Mouse (Mus musculus) CH12.LX (cell line): ENCODE data around the gene Irf8. TPM values are rescaled to one million over a fixed set of nuclear protein-coding genes. Genes with fewer than 3 reads are reported as not detected.

Experiments used
- DNase-seq: peaks from one replicate; pipeline ENCODE4 v3.0.0-alpha.2; 2013; ENCODE audit errors: extremely low read depth
- H3K27ac ChIP-seq: 2 replicates; pipeline ENCODE4 v1.5.1; 2012; ENCODE audit warnings: low read depth, mild to moderate bottlenecking, control low read depth, moderate library complexity; ENCODE audit not compliant: insufficient read depth
- H3K27me3 ChIP-seq: replicated peaks from 2 replicates; pipeline ENCODE3; 2012; ENCODE audit warnings: inconsistent platforms
- H3K36me3 ChIP-seq, 2 experiments: replicated peaks in 1 of 2; 2 replicates each; pipeline versions ENCODE3 to v1.6.1; 2012; ENCODE audit warnings: inconsistent platforms in 1 of 2, low read length in 1 of 2, mild to moderate bottlenecking in 1 of 2, mixed read lengths in 1 of 2, moderate library complexity in 1 of 2; ENCODE audit not compliant: control insufficient read depth in 1 of 2, insufficient read depth in 1 of 2
- H3K4me1 ChIP-seq, 2 experiments: 2 replicates each; pipeline ENCODE4 v1.6.1; 2012; ENCODE audit warnings: inconsistent platforms in 1 of 2, moderate library complexity in 1 of 2; ENCODE audit not compliant: insufficient read depth in 2 of 2, control insufficient read depth in 1 of 2
- H3K4me2 ChIP-seq: 2 replicates; pipeline ENCODE4 v1.6.1; 2012; ENCODE audit warnings: low read depth, mild to moderate bottlenecking, control low read depth; ENCODE audit not compliant: poor library complexity, insufficient read depth, severe bottlenecking
- H3K4me3 ChIP-seq, 3 experiments: fragments of 150-350 bp in 1 of 3; sonication (generic) in 1 of 3; replicated peaks in 1 of 3; 2 replicates each; pipeline versions ENCODE3 to v1.5.1; 2011 to 2012; ENCODE audit warnings: low read depth in 2 of 3, low read length in 2 of 3, mild to moderate bottlenecking in 2 of 3, moderate library complexity in 2 of 3, control low read depth in 1 of 3, improper control_type of control experiment in 1 of 3, inconsistent platforms in 1 of 3, mixed read lengths in 1 of 3; ENCODE audit not compliant: poor library complexity in 1 of 3
- H3K79me2 ChIP-seq: replicated peaks from 2 replicates; pipeline ENCODE4 v1.6.1; 2012; ENCODE audit warnings: mild to moderate bottlenecking, moderate library complexity; ENCODE audit not compliant: control insufficient read depth, poor library complexity, insufficient read depth, severe bottlenecking; ENCODE audit errors: extremely low read depth
- H3K9ac ChIP-seq: 2 replicates; pipeline ENCODE4 v1.6.1; 2012; ENCODE audit warnings: low read depth, mild to moderate bottlenecking, control low read depth, moderate library complexity; ENCODE audit not compliant: insufficient read depth
- H3K9me3 ChIP-seq: replicated peaks from 2 replicates; pipeline ENCODE3; 2012; ENCODE audit warnings: low read length, inconsistent platforms, mixed read lengths
- BHLHE40 ChIP-seq: IDR thresholded peaks from 2 replicates; pipeline ENCODE4 v1.6.1; 2011; ENCODE audit warnings: mild to moderate bottlenecking, low read depth, low read length, improper control_type of control experiment
- E2F4 ChIP-seq: IDR thresholded peaks from 2 replicates; pipeline ENCODE4 v1.6.1; 2011; ENCODE audit warnings: low read depth, low read length, improper control_type of control experiment; ENCODE audit not compliant: insufficient replicate concordance
- ELF1 ChIP-seq: IDR thresholded peaks from 2 replicates; pipeline ENCODE4 v1.6.1; 2014; ENCODE audit warnings: low read depth, mild to moderate bottlenecking, inconsistent platforms, low read length, improper control_type of control experiment
- EP300 ChIP-seq: IDR thresholded peaks from 2 replicates; pipeline ENCODE4 v1.6.1; 2011; ENCODE audit warnings: low read length, improper control_type of control experiment
- ETS1 ChIP-seq: conservative IDR thresholded peaks from 2 replicates; pipeline ENCODE4 v1.6.1; 2012; ENCODE audit warnings: low read depth, mild to moderate bottlenecking, inconsistent platforms, low read length, improper control_type of control experiment, moderate library complexity
- GABPA ChIP-seq: IDR thresholded peaks from 2 replicates; pipeline ENCODE4 v1.6.1; 2012; ENCODE audit warnings: low read depth, low read length, improper control_type of control experiment, inconsistent platforms; ENCODE audit not compliant: insufficient replicate concordance
- HCFC1 ChIP-seq: IDR thresholded peaks from 2 replicates; pipeline ENCODE4 v1.6.1; 2012; ENCODE audit warnings: low read depth, mild to moderate bottlenecking, inconsistent platforms, low read length, improper control_type of control experiment
- IRF4 ChIP-seq: IDR thresholded peaks from 2 replicates; pipeline ENCODE4 v1.6.1; 2014; ENCODE audit warnings: low read depth, mild to moderate bottlenecking, inconsistent platforms, low read length, improper control_type of control experiment
- JUND ChIP-seq: conservative IDR thresholded peaks from 2 replicates; pipeline ENCODE4 v1.6.1; 2011; ENCODE audit warnings: low read depth, low read length, improper control_type of control experiment
- KAT2A ChIP-seq: IDR thresholded peaks from 2 replicates; pipeline ENCODE4 v1.6.1; 2012; ENCODE audit warnings: low read length, improper control_type of control experiment, inconsistent platforms; ENCODE audit not compliant: insufficient replicate concordance
- MAX ChIP-seq: IDR thresholded peaks from 2 replicates; pipeline ENCODE4 v1.6.1; 2011; ENCODE audit warnings: low read length, improper control_type of control experiment
- MEF2A ChIP-seq: IDR thresholded peaks from 2 replicates; pipeline ENCODE4 v1.6.1; 2014; ENCODE audit warnings: low read depth, mild to moderate bottlenecking, inconsistent platforms, low read length, improper control_type of control experiment, borderline replicate concordance
- MXI1 ChIP-seq: IDR thresholded peaks from 2 replicates; pipeline ENCODE4 v1.6.1; 2011; ENCODE audit warnings: mild to moderate bottlenecking, low read depth, low read length, improper control_type of control experiment
- MYC ChIP-seq: IDR thresholded peaks from 2 replicates; pipeline ENCODE4 v1.6.1; 2011; ENCODE audit warnings: low read depth, mild to moderate bottlenecking, improper control_type of control experiment, low read length
- NRF1 ChIP-seq: IDR thresholded peaks from 2 replicates; pipeline ENCODE4 v1.6.1; 2014; ENCODE audit warnings: low read depth, mild to moderate bottlenecking, inconsistent platforms, low read length, improper control_type of control experiment, moderate library complexity
- PAX5 ChIP-seq: IDR thresholded peaks from 2 replicates; pipeline ENCODE4 v1.6.1; 2012; ENCODE audit warnings: low read length, inconsistent platforms, mixed read lengths
- POLR2A ChIP-seq: IDR thresholded peaks from 2 replicates; pipeline ENCODE4 v1.6.1; 2011; ENCODE audit warnings: low read depth, mild to moderate bottlenecking, improper control_type of control experiment, low read length
- RCOR1 ChIP-seq: conservative IDR thresholded peaks from 2 replicates; pipeline ENCODE4 v1.6.1; 2012; ENCODE audit warnings: low read depth, mild to moderate bottlenecking, inconsistent platforms, low read length, improper control_type of control experiment
- SIN3A ChIP-seq: IDR thresholded peaks from 2 replicates; pipeline ENCODE4 v1.6.1; 2012; ENCODE audit warnings: low read length, improper control_type of control experiment, inconsistent platforms
- SMC3 ChIP-seq: IDR thresholded peaks from 2 replicates; pipeline ENCODE4 v1.6.1; 2011; ENCODE audit warnings: low read depth, low read length, improper control_type of control experiment
- TBP ChIP-seq: conservative IDR thresholded peaks from 2 replicates; pipeline ENCODE4 v1.6.1; 2011; ENCODE audit warnings: low read depth, low read length, improper control_type of control experiment
- USF1 ChIP-seq: IDR thresholded peaks from 2 replicates; pipeline ENCODE4 v1.6.1; 2014; ENCODE audit warnings: low read depth, mild to moderate bottlenecking, inconsistent platforms, low read length, improper control_type of control experiment
- USF2 ChIP-seq: conservative IDR thresholded peaks from 2 replicates; pipeline ENCODE4 v1.6.1; 2011; ENCODE audit warnings: low read depth, low read length, improper control_type of control experiment
- ZC3H11A ChIP-seq: IDR thresholded peaks from 2 replicates; pipeline ENCODE4 v1.6.1; 2012; ENCODE audit warnings: low read depth, mild to moderate bottlenecking, inconsistent platforms, low read length, improper control_type of control experiment
- ZKSCAN1 ChIP-seq: IDR thresholded peaks from 2 replicates; pipeline ENCODE4 v1.6.1; 2012; ENCODE audit warnings: low read depth, inconsistent platforms, low read length, improper control_type of control experiment, borderline replicate concordance
- ZNF384 ChIP-seq: IDR thresholded peaks from 2 replicates; pipeline ENCODE4 v1.6.1; 2012; ENCODE audit warnings: low read depth, low read length, improper control_type of control experiment, inconsistent platforms
- dilution Hi-C: fragments of 300-500 bp; cut with MboI; formaldehyde crosslinking; loops from 2 replicates; pipeline ENCODE4 v1.14.3; 2020; ENCODE audit warnings: low sequenced_read_pairs; ENCODE audit not compliant: extremely low pct_unique_long_range_greater_than_20kb, extremely low pct_ligation_motif_present
- in situ Hi-C: fragments of 300-500 bp; cut with MboI; formaldehyde crosslinking; loops from 3 replicates; pipeline ENCODE4 v1.14.3; 2019; ENCODE audit warnings: low sequenced_read_pairs, low pct_ligation_motif_present, low pct_unique_long_range_greater_than_20kb, mixed read lengths
- polyA plus RNA-seq: library from polyadenylated mRNA; unstranded; fragments of >175 nt; gene quantifications from 2 replicates; pipeline ENCODE4 v1.2.1, GENCODE M21; 2012; ENCODE audit warnings: low read depth; ENCODE audit not compliant: insufficient read length
- total RNA-seq, 2 experiments: library from RNA; depleted of rRNA; stranded (reverse); fragments of 300-350 nt in 1 of 2; fragments of >200 nt in 1 of 2; gene quantifications; 2 replicates each; pipeline ENCODE4 v1.2.3; 2012 to 2014

The Irf8 gene
- total and polyA plus RNA-seq, 3 experiments = 13.3 to 34.3 (median 17.7) TPM

DNA sequence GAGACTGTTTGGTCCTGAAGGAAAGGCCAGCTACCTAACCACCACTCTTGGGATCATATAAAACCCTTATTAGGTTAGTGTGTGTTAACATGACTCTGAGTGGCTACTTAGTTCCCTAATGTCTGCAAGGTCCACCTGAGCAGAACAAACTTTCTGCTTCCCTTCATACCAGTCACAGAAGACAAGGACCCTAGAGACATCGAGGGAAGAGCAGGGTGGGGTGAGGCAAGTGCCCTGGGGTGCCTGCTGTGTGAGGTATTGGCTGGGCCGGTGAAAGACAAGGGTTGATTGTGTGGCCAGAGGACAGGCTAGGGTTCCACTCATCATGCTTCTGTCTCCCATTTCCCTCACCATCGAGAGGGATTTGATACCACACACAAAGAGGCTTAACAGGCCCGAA is 21.8 kb downstream of the Irf8 start:
- Histone ChIP-seq H3K36me3 (peaks cover 21 to 34% of the 10 kb centered on the region in 2 experiments), H3K4me2 (no peak overlapping the region), H3K4me3 (no peak overlapping the region), H3K79me2 (no peaks in the 10 kb centered on the region), H3K27me3 (no peaks in the 10 kb centered on the region), H3K4me1 (peaks cover 31 to 69% of the 10 kb centered on the region in 2 experiments), H3K9ac (no peak overlapping the region), H3K27ac (no peak overlapping the region), H3K9me3 (no peaks in the 10 kb centered on the region)
- in situ Hi-C loops = no loop called here
- dilution Hi-C loops = no loop called here
- TF ChIP-seq JUND (no peak), IRF4 (no peak), ZKSCAN1 (no peak), SMC3 (no peak), MEF2A (no peak), KAT2A (no peak), MAX (no peak), RCOR1 (no peak), MYC (no peak), HCFC1 (no peak), TBP (no peak), USF1 (no peak), PAX5 (no peak), EP300 (no peak), ZC3H11A (no peak), POLR2A (no peak), NRF1 (no peak), SIN3A (no peak)
- no peak for DNase-seq

DNA sequence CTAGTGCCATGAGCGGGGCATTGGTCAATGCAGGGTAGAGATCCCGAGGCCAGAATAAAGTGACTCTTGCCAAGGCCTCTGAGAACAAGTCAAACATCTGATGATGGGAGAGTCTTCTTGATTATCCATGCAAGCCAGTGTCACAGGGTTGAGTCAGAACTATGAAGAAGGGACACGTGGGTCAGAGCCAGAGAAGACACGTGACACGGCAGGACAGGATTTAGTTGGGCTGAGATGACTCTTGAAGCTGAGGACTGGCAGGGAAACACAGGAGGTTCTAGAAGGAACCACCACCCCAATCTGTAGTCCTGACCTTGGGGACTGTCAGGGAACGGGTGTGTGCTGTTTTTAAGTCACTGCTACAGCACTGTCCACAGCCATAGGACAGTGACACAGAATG is 23.7 kb downstream of the Irf8 start:
- peak overlapping the region; percentile 12; the same call in 1 of the 2 replicates for H3K27ac ChIP-seq
- in situ Hi-C loops = no loop called here
- H3K9ac ChIP-seq = no peak overlapping the region
- H3K4me3 ChIP-seq = peak overlapping the region in 1 of 3 experiments; percentile 4
- H3K36me3 ChIP-seq = peaks cover 9 to 16% of the 10 kb centered on the region in 2 experiments
- no peaks in the 10 kb centered on the region for H3K27me3 ChIP-seq
- DNase-seq = peak; percentile 55
- no peaks in the 10 kb centered on the region for H3K9me3 ChIP-seq
- dilution Hi-C loops = no loop called here
- H3K4me2 ChIP-seq = no peak overlapping the region
- no peaks in the 10 kb centered on the region for H3K79me2 ChIP-seq
- no peak for TF ChIP-seq GABPA
- TF ChIP-seq E2F4 = no peak
- TF ChIP-seq USF1 = peak; percentile 69
- no peak for TF ChIP-seq ELF1
- TF ChIP-seq ZNF384 = no peak
- no peak for TF ChIP-seq HCFC1
- TF ChIP-seq MAX = peak; percentile 94
- TF ChIP-seq KAT2A = no peak
- 0 out of 2 replicates have a peak, but pooled peaks have one; percentile 44 for TF ChIP-seq MYC
- peak; percentile 72 for TF ChIP-seq BHLHE40
- no peak for TF ChIP-seq ETS1
- TF ChIP-seq USF2 = peak; percentile 75
- TF ChIP-seq MXI1 = no peak; the same call in 1 of the 2 replicates
- TF ChIP-seq SMC3 = no peak
- H3K4me1 ChIP-seq = peaks cover 43 to 86% of the 10 kb centered on the region in 2 experiments
